Mouse (Mus musculus) hindbrain, embryonic 12.5 days (tissue): ENCODE data around the gene C3. TPM values are rescaled to one million over a fixed set of nuclear protein-coding genes. Genes with fewer than 3 reads are reported as not detected.
A peak's percentile ranks its signal among the peaks of the same experiment; 100 is the strongest.

Source experiments
- ATAC-seq: fragments of 200-750 bp; cut with Nextera tagmentation; 2 replicates; pipeline ENCODE4 v1.8.0; 2017; ENCODE audit warnings: moderate TSS enrichment; ENCODE audit not compliant: low FRiP score
- H3K27ac ChIP-seq: fragments of 300-500 bp; sonication (generic); 2 replicates; pipeline ENCODE4 v1.5.1; 2016; ENCODE audit warnings: mild to moderate bottlenecking
- H3K27me3 ChIP-seq: fragments of 300-500 bp; sonication (generic); 2 replicates; pipeline ENCODE4 v1.6.1; 2016; ENCODE audit warnings: mild to moderate bottlenecking
- H3K36me3 ChIP-seq: fragments of 300-500 bp; sonication (generic); 2 replicates; pipeline ENCODE4 v1.6.1; 2016; ENCODE audit warnings: mild to moderate bottlenecking
- H3K4me1 ChIP-seq: fragments of 300-500 bp; sonication (generic); 2 replicates; pipeline ENCODE4 v1.6.1; 2016
- H3K4me2 ChIP-seq: fragments of 300-500 bp; sonication (generic); replicated peaks from 2 replicates; pipeline ENCODE4 v1.6.1; 2016; ENCODE audit warnings: mild to moderate bottlenecking
- H3K4me3 ChIP-seq: fragments of 300-500 bp; sonication (generic); 2 replicates; pipeline ENCODE4 v1.5.1; 2016; ENCODE audit warnings: mild to moderate bottlenecking
- H3K9ac ChIP-seq: fragments of 300-500 bp; sonication (generic); 2 replicates; pipeline ENCODE4 v1.6.1; 2016; ENCODE audit warnings: mild to moderate bottlenecking, moderate library complexity
- H3K9me3 ChIP-seq: fragments of 300-500 bp; sonication (generic); replicated peaks from 2 replicates; pipeline ENCODE4 v1.6.1; 2016; ENCODE audit warnings: mild to moderate bottlenecking
- WGBS: fragments of 180-500 bp; shearing (Covaris S2); methylation state at CpG from one replicate; pipeline ENCODE4 v1.1.7; 2016; 5-methylcytosine and 5-hydroxymethylcytosine counted together
- polyA plus RNA-seq: library from polyadenylated mRNA; unstranded; fragments of >200 nt; fragmentation: Nextera tagmentation; extraction: Ambion mirVana; gene quantifications from 2 replicates; pipeline ENCODE4 v1.2.1, GENCODE M21; 2016

C3 gene
- polyA plus RNA-seq, 1 experiment from 2014 or later: 0.76 TPM

DNA sequence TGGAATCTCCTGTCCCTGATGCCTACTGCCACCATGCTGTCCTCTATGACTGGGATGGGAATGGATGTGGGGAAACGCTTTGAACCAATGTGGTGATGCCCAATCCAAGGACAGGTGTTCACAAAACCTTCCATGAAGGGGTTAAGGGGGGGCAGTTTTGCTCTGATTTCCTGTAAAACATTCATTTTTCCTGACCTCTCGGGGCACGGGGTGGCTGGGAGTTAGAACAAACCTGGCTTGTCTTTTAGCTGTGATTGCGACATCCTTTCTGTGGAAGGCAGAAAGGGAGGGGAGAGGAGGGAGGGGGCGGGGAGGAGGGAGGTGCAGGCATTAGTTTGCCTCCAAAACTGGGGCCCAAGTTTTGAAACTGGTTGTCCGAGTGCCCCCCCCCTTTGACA lies 2.8 kb upstream of the C3 start:
- H3K36me3 ChIP-seq: peaks cover 11% of the 10 kb centered on the region
- no peak overlapping the region for H3K9ac ChIP-seq
- ATAC-seq: no peak
- WGBS: 76% methylated on average over 6 of the region's 6 CpGs
- no peak overlapping the region for H3K4me3 ChIP-seq
- no peaks in the 10 kb centered on the region for H3K9me3 ChIP-seq
- H3K4me1 ChIP-seq: no peaks in the 10 kb centered on the region
- no peak overlapping the region for H3K4me2 ChIP-seq
- H3K27ac ChIP-seq: no peak overlapping the region
- no peaks in the 10 kb centered on the region for H3K27me3 ChIP-seq

- Histone ChIP-seq H3K27me3 (no peaks in the 10 kb centered on the region), H3K4me2 (no peak overlapping the region), H3K9me3 (no peaks in the 10 kb centered on the region), H3K9ac (no peak overlapping the region), H3K4me3 (no peak overlapping the region), H3K27ac (no peak overlapping the region), H3K4me1 (no peaks in the 10 kb centered on the region), H3K36me3 (peaks cover 7% of the 10 kb centered on the region; the same call in 1 of the 2 replicates)
- WGBS: 78% methylated on average over 15 of the region's 15 CpGs
- ATAC-seq: no peak
These were observed 2.2 kb upstream of the C3 start for GRCm38 (mm10) chr17:57229851-57230727.

DNA sequence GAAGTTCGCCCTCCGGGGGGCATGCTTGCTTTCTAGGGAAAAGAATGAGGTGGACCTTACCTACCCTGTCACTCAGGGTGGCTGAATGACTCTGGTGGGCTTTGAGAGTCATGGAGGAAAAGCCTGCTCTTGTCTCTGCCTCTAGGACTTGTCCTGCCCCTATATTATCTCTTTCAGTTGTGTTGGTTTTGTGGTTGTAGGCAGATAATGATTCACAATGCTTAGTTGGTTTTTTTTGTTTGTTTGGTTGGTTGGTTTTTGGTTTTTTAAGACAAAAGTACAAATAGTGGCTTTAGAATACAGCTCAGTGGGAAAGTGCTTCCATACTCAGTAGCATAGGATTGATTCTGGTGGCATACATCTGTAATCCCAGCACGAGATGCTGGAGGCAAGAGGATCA lies 937 bp upstream of the C3 start:
- Histone ChIP-seq H3K27ac (no peak overlapping the region), H3K9ac (no peak overlapping the region), H3K27me3 (peaks cover 3% of the 10 kb centered on the region; the same call in 1 of the 2 replicates), H3K4me3 (no peak overlapping the region), H3K4me1 (no peaks in the 10 kb centered on the region), H3K4me2 (no peak overlapping the region), H3K36me3 (no peaks in the 10 kb centered on the region), H3K9me3 (no peaks in the 10 kb centered on the region)
- no peak for ATAC-seq
- WGBS: 82% methylated on average over 3 of the region's 3 CpGs

GRCm38 (mm10) chr17:57227468-57227867 lies 468 bp downstream of the C3 start:
- WGBS: 95% methylated on average over 2 of the region's 2 CpGs
- Histone ChIP-seq H3K9me3 (no peaks in the 10 kb centered on the region), H3K36me3 (no peaks in the 10 kb centered on the region), H3K4me2 (no peak overlapping the region), H3K4me1 (no peaks in the 10 kb centered on the region), H3K27me3 (peaks cover 3% of the 10 kb centered on the region; the same call in 1 of the 2 replicates), H3K9ac (no peak overlapping the region), H3K4me3 (no peak overlapping the region), H3K27ac (no peak overlapping the region)
- ATAC-seq: no peak

GRCm38 (mm10) chr17:57223313-57223712 lies 4.6 kb downstream of the C3 start:
- Histone ChIP-seq H3K9me3 (no peaks in the 10 kb centered on the region), H3K4me2 (no peak overlapping the region), H3K4me3 (no peak overlapping the region), H3K9ac (no peak overlapping the region), H3K27ac (no peak overlapping the region), H3K36me3 (no peaks in the 10 kb centered on the region), H3K27me3 (peaks cover 3% of the 10 kb centered on the region; the same call in 1 of the 2 replicates), H3K4me1 (no peaks in the 10 kb centered on the region)
- ATAC-seq: no peak
- WGBS: 77% methylated on average over 9 of the region's 9 CpGs

- Histone ChIP-seq H3K9ac (no peak overlapping the region), H3K27me3 (peaks cover 3% of the 10 kb centered on the region; the same call in 1 of the 2 replicates), H3K9me3 (no peaks in the 10 kb centered on the region), H3K36me3 (no peaks in the 10 kb centered on the region), H3K4me1 (no peaks in the 10 kb centered on the region), H3K4me3 (no peak overlapping the region), H3K4me2 (no peak overlapping the region), H3K27ac (no peak overlapping the region)
- ATAC-seq: no peak
- 79% methylated on average over 4 of the region's 4 CpGs for WGBS
These were observed 6.0 kb downstream of the C3 start for GRCm38 (mm10) chr17:57221911-57222310.

- no peak overlapping the region for H3K4me2 ChIP-seq
- no peaks in the 10 kb centered on the region for H3K4me1 ChIP-seq
- H3K9ac ChIP-seq: no peak overlapping the region
- H3K27me3 ChIP-seq: peaks cover 3% of the 10 kb centered on the region; the same call in 1 of the 2 replicates
- ATAC-seq: no peak
- H3K9me3 ChIP-seq: no peaks in the 10 kb centered on the region
- WGBS: 12% methylated on average over 3 of the region's 3 CpGs
- no peak overlapping the region for H3K27ac ChIP-seq
- no peak overlapping the region for H3K4me3 ChIP-seq
- H3K36me3 ChIP-seq: no peaks in the 10 kb centered on the region
These were observed 8.1 kb downstream of the C3 start for GRCm38 (mm10) chr17:57219884-57220207.

DNA sequence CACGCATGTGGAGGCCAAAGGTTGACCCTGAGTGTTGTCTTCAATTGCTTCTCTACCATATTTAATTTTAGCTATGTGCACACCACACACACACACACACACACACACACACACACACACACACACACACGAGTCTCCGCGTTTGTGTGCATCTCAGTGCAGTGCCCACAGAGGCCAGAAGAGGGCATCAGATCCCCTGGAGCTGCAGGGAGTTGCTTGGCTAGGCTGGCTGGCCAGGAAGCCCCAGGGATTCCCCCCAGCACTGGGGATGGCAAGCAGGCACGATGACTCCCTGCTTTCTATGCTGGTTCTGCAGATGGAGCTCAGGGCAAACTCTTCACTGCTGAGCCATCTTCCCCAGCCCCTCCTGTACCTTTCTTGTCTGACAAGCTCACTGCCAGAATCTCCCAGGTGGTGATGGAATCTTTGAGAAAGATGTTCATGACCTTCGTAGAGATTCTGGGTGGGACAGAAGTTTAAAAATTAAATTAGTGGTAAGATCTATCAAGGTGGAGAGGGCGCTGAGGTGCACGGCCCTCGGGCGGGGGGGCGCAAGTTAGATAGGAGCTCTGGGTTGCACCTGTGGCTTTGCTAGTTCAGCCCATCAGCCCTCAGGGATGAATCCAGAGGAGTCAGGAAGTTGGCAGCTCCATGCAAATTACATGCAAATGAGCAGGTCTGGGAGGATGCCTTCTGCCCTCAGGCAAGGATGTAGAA lies 8.6 kb downstream of the C3 start:
- H3K4me1 ChIP-seq: no peaks in the 10 kb centered on the region
- WGBS: 17% methylated on average over 11 of the region's 11 CpGs
- H3K27me3 ChIP-seq: peaks cover 3% of the 10 kb centered on the region; the same call in 1 of the 2 replicates
- no peak overlapping the region for H3K4me2 ChIP-seq
- H3K9me3 ChIP-seq: no peaks in the 10 kb centered on the region
- no peaks in the 10 kb centered on the region for H3K36me3 ChIP-seq
- no peak overlapping the region for H3K9ac ChIP-seq
- ATAC-seq: no peak
- H3K27ac ChIP-seq: no peak overlapping the region
- H3K4me3 ChIP-seq: no peak overlapping the region

DNA sequence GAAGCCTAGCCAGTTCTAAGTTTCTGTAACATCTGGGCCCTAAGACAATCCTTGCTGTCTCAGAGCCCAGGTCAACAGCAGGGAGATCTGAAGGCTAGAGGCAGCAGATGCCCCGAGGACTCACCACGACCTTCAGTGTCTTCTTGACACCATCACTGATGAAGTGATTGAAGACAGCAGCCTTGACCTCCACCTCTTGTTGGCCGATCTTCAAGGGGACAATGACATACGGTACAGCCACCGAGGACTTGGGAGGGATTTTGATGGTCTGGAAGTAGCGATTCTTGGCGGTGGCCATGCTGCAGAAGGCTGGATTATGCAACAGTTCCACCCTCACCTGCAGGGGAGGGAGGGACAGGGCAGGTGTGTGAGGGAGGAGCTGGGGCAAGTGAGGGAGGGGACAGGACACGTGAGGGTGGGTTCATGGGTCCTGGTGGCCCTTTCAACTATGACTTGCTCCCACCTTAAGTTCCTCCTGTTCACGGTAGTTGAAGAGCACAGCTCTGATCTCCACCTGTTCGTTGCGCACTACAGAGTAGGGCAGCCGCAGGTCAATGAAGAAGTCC lies 9.5 kb downstream of the C3 start:
- Histone ChIP-seq H3K4me1 (no peaks in the 10 kb centered on the region), H3K4me2 (no peak overlapping the region), H3K4me3 (no peak overlapping the region), H3K9me3 (no peaks in the 10 kb centered on the region), H3K27ac (no peak overlapping the region), H3K9ac (no peak overlapping the region), H3K27me3 (no peaks in the 10 kb centered on the region), H3K36me3 (no peaks in the 10 kb centered on the region)
- ATAC-seq: no peak
- 70% methylated on average over 12 of the region's 12 CpGs for WGBS

DNA sequence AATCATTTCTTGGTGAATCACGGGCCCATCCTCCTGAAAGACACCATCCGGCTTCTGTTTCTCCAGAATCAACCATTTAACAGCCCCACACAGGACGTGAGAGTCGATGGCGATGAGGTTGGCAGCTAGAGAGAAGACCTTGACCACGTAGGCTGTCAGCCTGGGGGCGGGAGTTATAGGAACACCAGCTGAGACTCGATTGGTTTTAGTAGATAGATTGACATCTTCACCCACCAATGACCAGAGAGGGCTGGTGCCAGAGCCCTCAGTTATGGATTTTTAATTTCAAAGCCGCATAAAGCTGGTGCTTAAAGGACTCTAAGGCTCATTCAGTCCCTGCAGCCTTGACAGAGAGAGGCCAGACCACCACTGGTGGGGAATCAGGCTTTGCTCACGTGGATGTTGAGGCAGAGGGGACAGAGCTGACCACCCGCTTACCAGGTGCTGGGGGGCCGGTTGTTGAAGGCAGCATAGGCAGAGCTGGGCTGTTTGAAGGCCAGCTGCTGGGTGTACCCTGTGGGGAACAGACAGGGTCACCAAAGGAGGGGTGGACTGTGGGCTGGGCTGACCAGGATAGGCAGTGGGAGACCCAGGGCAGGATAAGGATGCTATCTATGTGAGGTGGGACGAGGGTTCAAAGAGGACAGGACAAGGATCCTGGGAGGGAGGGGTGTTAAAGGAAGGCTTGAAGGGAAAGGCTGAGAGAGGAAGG lies 13.1 kb downstream of the C3 start:
- Histone ChIP-seq H3K4me3 (peak overlapping the region; percentile 6; the same call in 1 of the 2 replicates), H3K27me3 (no peaks in the 10 kb centered on the region), H3K9ac (no peak overlapping the region), H3K36me3 (no peaks in the 10 kb centered on the region), H3K9me3 (no peaks in the 10 kb centered on the region), H3K4me2 (peak overlapping the region; percentile 22; the same call in 1 of the 2 replicates), H3K4me1 (no peaks in the 10 kb centered on the region), H3K27ac (no peak overlapping the region)
- peak; percentile 66 for ATAC-seq
- WGBS: 48% methylated on average over 13 of the region's 13 CpGs

GRCm38 (mm10) chr17:57211501-57211900 lies 16.4 kb downstream of the C3 start:
- Histone ChIP-seq H3K9me3 (no peaks in the 10 kb centered on the region), H3K27ac (no peak overlapping the region), H3K36me3 (no peaks in the 10 kb centered on the region), H3K4me2 (no peak overlapping the region), H3K4me1 (no peaks in the 10 kb centered on the region), H3K9ac (no peak overlapping the region), H3K4me3 (no peak overlapping the region), H3K27me3 (no peaks in the 10 kb centered on the region)
- ATAC-seq: no peak
- 63% methylated on average over 9 of the region's 9 CpGs for WGBS

DNA sequence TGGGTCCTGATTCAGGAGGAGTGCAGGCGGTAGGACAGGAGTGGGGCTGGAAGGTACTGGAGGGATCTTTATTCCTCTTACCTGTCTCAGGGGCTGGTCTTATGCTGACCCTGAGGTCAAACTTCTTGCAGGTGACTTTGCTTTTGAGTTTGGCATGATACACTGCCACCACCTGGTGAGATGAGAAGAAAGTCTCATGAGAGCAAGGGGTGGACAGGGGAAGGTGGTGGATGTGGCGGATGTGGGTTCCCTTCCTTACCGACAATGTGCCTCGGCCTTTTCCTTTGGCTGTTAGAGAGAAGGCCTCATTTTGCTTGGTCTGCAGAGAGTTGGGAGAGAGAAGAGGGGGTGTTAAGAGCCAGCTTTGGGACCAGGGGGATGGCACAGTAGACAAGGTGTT lies 18.6 kb downstream of the C3 start:
- H3K4me1 ChIP-seq: no peaks in the 10 kb centered on the region
- no peaks in the 10 kb centered on the region for H3K27me3 ChIP-seq
- H3K36me3 ChIP-seq: no peaks in the 10 kb centered on the region
- no peak for ATAC-seq
- H3K4me3 ChIP-seq: no peak overlapping the region
- no peaks in the 10 kb centered on the region for H3K9me3 ChIP-seq
- no peak overlapping the region for H3K9ac ChIP-seq
- 63% methylated on average over 4 of the region's 4 CpGs for WGBS
- no peak overlapping the region for H3K4me2 ChIP-seq
- no peak overlapping the region for H3K27ac ChIP-seq
